Mouse (Mus musculus): ENCODE measurements around the gene Hamp2. TPM values are rescaled to one million over a fixed set of nuclear protein-coding genes. Genes with fewer than 3 reads are reported as not detected.

Hamp2 gene
- polyA plus RNA-seq, 1 experiment = not detected

GRCm38 (mm10) chr7:30969174-30969573, 44.7 kb upstream of the Hamp2 start:
- Histone ChIP-seq H3K79me2 (ENCODE audit: control insufficient read depth, insufficient read depth) (no peaks in the 10 kb centered on the region), H3ac (ENCODE audit: control insufficient read depth, insufficient read length) (no peak overlapping the region), H3K27me3 (ENCODE audit: control insufficient read depth, insufficient read depth, insufficient read length) (peaks cover 24% of the 10 kb centered on the region), H3K36me3 (ENCODE audit: control insufficient read depth, insufficient read depth) (no peaks in the 10 kb centered on the region), H3K4me3 (no peak overlapping the region), H3K4me2 (ENCODE audit: low read depth) (no peak overlapping the region)
- TF ChIP-seq POLR2AphosphoS2 (IDR thresholded peaks at IDR 0.05; ENCODE audit: insufficient read length, low read depth) = no peak
- TF ChIP-seq CEBPB (IDR thresholded peaks at IDR 0.05; ENCODE audit: insufficient read depth, poor library complexity, severe bottlenecking) = no peak
- no peak for TF ChIP-seq TCF12 (IDR thresholded peaks at IDR 0.05; ENCODE audit: insufficient read depth, poor library complexity, severe bottlenecking)
- TF ChIP-seq MAX (IDR thresholded peaks at IDR 0.05; ENCODE audit: low read depth) = no peak
- TF ChIP-seq SRF (IDR thresholded peaks at IDR 0.05; ENCODE audit: control insufficient read depth, insufficient read length, low read depth) = no peak
- no peak for TF ChIP-seq REST (IDR thresholded peaks at IDR 0.05; ENCODE audit: insufficient read depth, insufficient read length)
- TF ChIP-seq USF1 (IDR thresholded peaks at IDR 0.05; ENCODE audit: low read depth) = no peak
- TF ChIP-seq POLR2A (IDR thresholded peaks at IDR 0.05; ENCODE audit: insufficient read length, low read depth) = no peak

GRCm38 (mm10) chr7:30968611-30969010, 44.1 kb upstream of the Hamp2 start:
- no peaks in the 10 kb centered on the region for H3K36me3 ChIP-seq (ENCODE audit: control insufficient read depth, insufficient read depth)
- no peaks in the 10 kb centered on the region for H3K79me2 ChIP-seq (ENCODE audit: control insufficient read depth, insufficient read depth)
- H3K27me3 ChIP-seq (ENCODE audit: control insufficient read depth, insufficient read depth, insufficient read length) = peaks cover 23% of the 10 kb centered on the region
- no peak overlapping the region for H3ac ChIP-seq (ENCODE audit: control insufficient read depth, insufficient read length)
- H3K4me3 ChIP-seq = no peak overlapping the region
- H3K4me2 ChIP-seq (ENCODE audit: low read depth) = no peak overlapping the region
- TF ChIP-seq POLR2A (IDR thresholded peaks at IDR 0.05; ENCODE audit: insufficient read length, low read depth) (no peak), SRF (IDR thresholded peaks at IDR 0.05; ENCODE audit: control insufficient read depth, insufficient read length, low read depth) (no peak), CEBPB (IDR thresholded peaks at IDR 0.05; ENCODE audit: insufficient read depth, poor library complexity, severe bottlenecking) (no peak), MYOD1 (IDR thresholded peaks at IDR 0.05; ENCODE audit: control insufficient read depth in 1 of 3, insufficient read length in 2 of 3, low read depth in 2 of 3) (no peak), REST (IDR thresholded peaks at IDR 0.05; ENCODE audit: insufficient read depth, insufficient read length) (no peak), POLR2AphosphoS2 (IDR thresholded peaks at IDR 0.05; ENCODE audit: insufficient read length, low read depth) (no peak), MYOG (IDR thresholded peaks at IDR 0.05; ENCODE audit: control insufficient read depth in 1 of 3, insufficient read depth in 1 of 3, insufficient read length in 2 of 3, low read depth in 2 of 3) (no peak), TCF3 (IDR thresholded peaks at IDR 0.05; ENCODE audit: insufficient read length, low read depth) (no peak), TCF12 (IDR thresholded peaks at IDR 0.05; ENCODE audit: insufficient read depth, poor library complexity, severe bottlenecking) (no peak)

GRCm38 (mm10) chr7:30966657-30967056, 42.2 kb upstream of the Hamp2 start:
- Histone ChIP-seq H3K27me3 (ENCODE audit: control insufficient read depth, insufficient read depth, insufficient read length) (peaks cover 3% of the 10 kb centered on the region), H3K79me2 (ENCODE audit: control insufficient read depth, insufficient read depth) (no peaks in the 10 kb centered on the region), H3K4me2 (ENCODE audit: low read depth) (no peak overlapping the region), H3K36me3 (ENCODE audit: control insufficient read depth, insufficient read depth) (no peaks in the 10 kb centered on the region), H3ac (ENCODE audit: control insufficient read depth, insufficient read length) (no peak overlapping the region), H3K4me3 (no peak overlapping the region)
- TF ChIP-seq TCF3 (IDR thresholded peaks at IDR 0.05; ENCODE audit: insufficient read length, low read depth) (no peak), SRF (IDR thresholded peaks at IDR 0.05; ENCODE audit: control insufficient read depth, insufficient read length, low read depth) (no peak), MYOD1 (IDR thresholded peaks at IDR 0.05; ENCODE audit: control insufficient read depth in 1 of 3, insufficient read length in 2 of 3, low read depth in 2 of 3) (no peak), POLR2AphosphoS2 (IDR thresholded peaks at IDR 0.05; ENCODE audit: insufficient read length, low read depth) (no peak), POLR2A (IDR thresholded peaks at IDR 0.05; ENCODE audit: insufficient read length, low read depth) (no peak), MAX (IDR thresholded peaks at IDR 0.05; ENCODE audit: low read depth) (no peak), MYOG (IDR thresholded peaks at IDR 0.05; ENCODE audit: control insufficient read depth in 1 of 3, insufficient read depth in 1 of 3, insufficient read length in 2 of 3, low read depth in 2 of 3) (no peak), CEBPB (IDR thresholded peaks at IDR 0.05; ENCODE audit: insufficient read depth, poor library complexity, severe bottlenecking) (no peak), E2F4 (IDR thresholded peaks at IDR 0.05; ENCODE audit: insufficient read depth) (no peak), TCF12 (IDR thresholded peaks at IDR 0.05; ENCODE audit: insufficient read depth, poor library complexity, severe bottlenecking) (no peak), REST (IDR thresholded peaks at IDR 0.05; ENCODE audit: insufficient read depth, insufficient read length) (no peak), USF1 (IDR thresholded peaks at IDR 0.05; ENCODE audit: low read depth) (no peak)

- Histone ChIP-seq H3ac (ENCODE audit: control insufficient read depth, insufficient read length) (no peak overlapping the region), H3K4me3 (no peak overlapping the region), H3K36me3 (ENCODE audit: control insufficient read depth, insufficient read depth) (no peaks in the 10 kb centered on the region), H3K4me2 (ENCODE audit: low read depth) (no peak overlapping the region), H3K79me2 (ENCODE audit: control insufficient read depth, insufficient read depth) (no peaks in the 10 kb centered on the region), H3K27me3 (ENCODE audit: control insufficient read depth, insufficient read depth, insufficient read length) (no peaks in the 10 kb centered on the region)
- no peak for TF ChIP-seq TCF12 (IDR thresholded peaks at IDR 0.05; ENCODE audit: insufficient read depth, poor library complexity, severe bottlenecking)
- no peak for TF ChIP-seq POLR2AphosphoS2 (IDR thresholded peaks at IDR 0.05; ENCODE audit: insufficient read length, low read depth)
- TF ChIP-seq E2F4 (IDR thresholded peaks at IDR 0.05; ENCODE audit: insufficient read depth) = no peak
Measured at GRCm38 (mm10) chr7:30965677-30966076, 41.2 kb upstream of the Hamp2 start.

GRCm38 (mm10) chr7:30964366-30964765, 39.9 kb upstream of the Hamp2 start:
- Histone ChIP-seq H3K4me2 (ENCODE audit: low read depth) (no peak overlapping the region), H3K4me3 (no peak overlapping the region), H3K79me2 (ENCODE audit: control insufficient read depth, insufficient read depth) (no peaks in the 10 kb centered on the region), H3ac (ENCODE audit: control insufficient read depth, insufficient read length) (no peak overlapping the region), H3K27me3 (ENCODE audit: control insufficient read depth, insufficient read depth, insufficient read length) (no peaks in the 10 kb centered on the region), H3K36me3 (ENCODE audit: control insufficient read depth, insufficient read depth) (no peaks in the 10 kb centered on the region)
- TF ChIP-seq SRF (IDR thresholded peaks at IDR 0.05; ENCODE audit: control insufficient read depth, insufficient read length, low read depth) (no peak), TCF12 (IDR thresholded peaks at IDR 0.05; ENCODE audit: insufficient read depth, poor library complexity, severe bottlenecking) (no peak), REST (IDR thresholded peaks at IDR 0.05; ENCODE audit: insufficient read depth, insufficient read length) (no peak), MYOG (IDR thresholded peaks at IDR 0.05; ENCODE audit: control insufficient read depth in 1 of 3, insufficient read depth in 1 of 3, insufficient read length in 2 of 3, low read depth in 2 of 3) (no peak), CEBPB (IDR thresholded peaks at IDR 0.05; ENCODE audit: insufficient read depth, poor library complexity, severe bottlenecking) (no peak), USF1 (IDR thresholded peaks at IDR 0.05; ENCODE audit: low read depth) (no peak), TCF3 (IDR thresholded peaks at IDR 0.05; ENCODE audit: insufficient read length, low read depth) (no peak), POLR2A (IDR thresholded peaks at IDR 0.05; ENCODE audit: insufficient read length, low read depth) (no peak), E2F4 (IDR thresholded peaks at IDR 0.05; ENCODE audit: insufficient read depth) (no peak), POLR2AphosphoS2 (IDR thresholded peaks at IDR 0.05; ENCODE audit: insufficient read length, low read depth) (no peak)

All from myocyte (in vitro differentiated cells).